Mouse (Mus musculus) mouse embryonic stem cell (cell line): ENCODE results near the gene Ifit1bl1.
"Not testable (repeated sequence)": the region's sequence is repeated elsewhere in the genome, so short reads cannot be mapped to it uniquely, and the experiment has no call there.

Experiments
- in situ Hi-C, 2 experiments: fragments of 300-500 bp; cut with MboI; formaldehyde crosslinking; loops; 1 replicate in 1 of 2; 3 replicates in 1 of 2; pipeline ENCODE4 v1.14.3; 2019 to 2020; ENCODE audit warnings: low sequenced_read_pairs in 2 of 2, low pct_unique_long_range_greater_than_20kb in 1 of 2, mixed read lengths in 1 of 2; ENCODE audit not compliant: unreplicated experiment in 1 of 2

Gene Ifit1bl1

DNA sequence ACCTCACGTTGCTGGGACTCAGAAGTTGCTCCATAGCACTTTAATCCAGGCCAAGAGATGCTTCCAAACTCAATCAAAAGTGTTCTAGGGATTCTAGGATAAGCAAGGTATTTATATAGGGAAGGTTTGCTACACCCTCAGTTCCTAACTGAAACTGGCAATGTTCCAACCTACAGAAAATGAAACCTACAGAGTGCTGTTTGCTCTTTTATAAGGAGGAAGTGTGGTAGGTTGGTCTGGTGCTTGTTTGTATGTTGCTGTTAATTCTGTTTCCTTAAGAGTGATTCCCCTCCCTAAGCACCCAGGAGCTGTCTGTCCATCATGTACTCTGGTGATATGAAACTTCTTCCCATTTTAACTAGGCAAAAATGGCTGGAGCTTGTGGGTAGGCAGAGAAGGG, at the start of gene Ifit1bl1:
TSS of gene Ifit1bl1 (minus strand) at position 69 of the 400 bp plus-strand sequence.
- in situ Hi-C loops = not testable (repeated sequence)

- in situ Hi-C loops = loop anchor here (25.0 kb wide), 4 partner anchors 139 to 336 kb away; partner anchors contain the start of gene Kif20b (in 1 of the 2)
These were observed 49.2 kb upstream of the Ifit1bl1 start for GRCm38 (mm10) chr19:34650997-34651396.

GRCm38 (mm10) chr19:34650276-34650675, 48.5 kb upstream of the Ifit1bl1 start:
- in situ Hi-C loops = loop anchor here (25.0 kb wide), 4 partner anchors 138 to 337 kb away; partner anchors contain the start of gene Kif20b (in 1 of the 2)

GRCm38 (mm10) chr19:34647630-34648029, 45.9 kb upstream of the Ifit1bl1 start:
- in situ Hi-C loops = not testable (repeated sequence)

GRCm38 (mm10) chr19:34642616-34643015, 40.9 kb upstream of the Ifit1bl1 start:
- in situ Hi-C loops = no loop called here

- in situ Hi-C loops = no loop called here
These were observed 38.9 kb upstream of the Ifit1bl1 start, which contains the start of the genes Ifit1bl2 and Ifit1 for GRCm38 (mm10) chr19:34640623-34641022. Gene Ifit1bl2 (minus strand): TSS chr19:34640743. Gene Ifit1 (plus strand): TSS chr19:34640871.

- in situ Hi-C loops = no loop called here
These were observed 35.3 kb upstream of the Ifit1bl1 start for GRCm38 (mm10) chr19:34636933-34637557.

DNA sequence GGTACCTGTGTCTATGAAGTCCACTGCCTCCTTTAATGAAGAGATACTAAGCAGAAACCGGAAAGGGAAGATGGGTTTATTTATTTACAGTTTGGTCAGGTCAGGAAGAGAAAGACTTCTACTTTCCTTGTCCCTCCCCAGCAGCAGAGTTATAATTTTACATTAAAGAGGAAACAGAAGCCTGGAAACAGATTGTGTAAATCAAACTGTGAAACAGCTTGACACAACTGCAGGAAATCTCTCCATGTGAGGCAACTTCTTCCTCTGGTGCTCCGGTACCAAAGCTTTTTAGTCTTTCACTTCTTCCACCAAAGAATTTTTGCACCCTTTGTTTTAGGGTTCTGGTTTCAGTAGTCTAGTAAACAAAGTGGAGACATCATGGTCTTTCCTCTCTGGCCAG, 31.7 kb upstream of the Ifit1bl1 start:
- in situ Hi-C loops = no loop called here

GRCm38 (mm10) chr19:34631487-34631886, 29.7 kb upstream of the Ifit1bl1 start:
- in situ Hi-C loops = no loop called here

DNA sequence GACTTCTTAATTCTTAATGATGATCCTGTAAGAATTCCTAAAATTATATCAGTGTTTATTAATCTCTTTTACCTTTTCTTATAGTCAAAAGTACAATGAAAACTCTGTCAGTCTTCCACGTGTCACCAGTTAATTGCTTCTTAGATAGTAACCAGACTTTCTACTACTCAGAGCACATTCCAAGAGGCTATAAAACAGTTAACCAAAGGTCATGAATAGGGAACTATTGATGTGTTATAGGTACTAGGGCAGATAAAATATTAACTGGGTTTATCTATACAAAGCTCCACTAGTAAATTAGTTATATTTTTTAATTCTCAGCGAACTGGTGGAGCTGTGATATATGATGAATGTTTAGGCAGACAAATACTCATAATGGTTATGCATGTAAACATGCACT, 25.7 kb upstream of the Ifit1bl1 start:
- in situ Hi-C loops = no loop called here

- in situ Hi-C loops = no loop called here
These were observed 22.9 kb upstream of the Ifit1bl1 start for GRCm38 (mm10) chr19:34624663-34625062.

DNA sequence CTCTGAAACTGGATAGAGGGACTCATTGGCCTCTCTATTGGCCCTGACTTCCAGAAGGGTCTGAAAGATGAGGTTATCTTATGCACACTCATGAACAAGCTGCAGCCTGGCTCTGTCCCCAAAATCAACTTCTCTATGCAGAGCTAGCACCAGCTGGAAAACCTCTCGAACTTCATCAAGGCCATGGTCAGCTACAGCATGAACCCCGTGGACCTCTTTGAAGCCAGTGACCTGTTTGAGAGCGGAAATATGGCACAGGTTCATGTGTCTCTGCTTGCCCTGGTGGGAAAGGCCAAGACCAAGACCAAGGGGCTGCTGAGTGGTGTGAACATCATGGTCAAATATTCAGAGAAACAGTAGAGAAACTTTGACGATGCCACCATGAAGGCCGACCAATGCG, 22.0 kb upstream of the Ifit1bl1 start:
- in situ Hi-C loops = no loop called here

- in situ Hi-C loops = no loop called here
These were observed 19.1 kb upstream of the Ifit1bl1 start for GRCm38 (mm10) chr19:34620871-34621270.

DNA sequence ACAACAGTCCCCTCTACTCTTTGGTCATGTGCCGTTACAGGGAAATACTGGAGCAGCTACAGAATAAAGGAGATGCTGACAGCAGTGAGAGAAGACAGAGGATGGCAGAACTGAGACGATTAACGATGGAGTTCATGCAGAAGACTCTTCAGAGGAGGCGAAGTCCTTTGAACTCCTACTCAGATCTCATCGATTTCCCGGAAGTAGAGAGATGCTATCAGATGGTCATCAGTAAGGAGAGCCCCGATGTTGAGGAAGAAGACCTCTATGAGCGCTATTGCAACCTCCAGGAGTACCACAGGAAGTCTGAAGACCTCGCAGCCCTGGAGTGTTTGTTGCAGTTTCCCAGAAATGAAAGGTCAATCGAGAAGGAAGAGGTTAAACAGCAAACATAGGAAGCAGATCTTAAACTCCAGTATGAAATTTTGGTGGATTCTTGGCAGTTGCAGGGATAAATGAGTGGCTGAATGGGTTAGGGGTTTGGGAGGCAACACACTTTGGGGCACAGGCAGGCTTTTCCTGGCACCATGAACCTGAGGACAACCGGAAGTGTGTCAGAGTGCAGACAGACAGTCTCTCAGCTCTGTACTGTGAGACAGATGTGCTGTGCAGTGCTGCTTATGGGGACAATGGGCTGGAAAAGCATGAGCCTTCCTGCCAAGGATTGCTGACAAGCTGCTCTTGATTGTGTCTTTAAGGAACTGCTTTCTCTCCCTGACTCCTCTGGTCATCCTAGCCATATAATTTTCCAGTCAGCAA, 10.7 kb upstream of the Ifit1bl1 start:
- in situ Hi-C loops = not testable (repeated sequence)

DNA sequence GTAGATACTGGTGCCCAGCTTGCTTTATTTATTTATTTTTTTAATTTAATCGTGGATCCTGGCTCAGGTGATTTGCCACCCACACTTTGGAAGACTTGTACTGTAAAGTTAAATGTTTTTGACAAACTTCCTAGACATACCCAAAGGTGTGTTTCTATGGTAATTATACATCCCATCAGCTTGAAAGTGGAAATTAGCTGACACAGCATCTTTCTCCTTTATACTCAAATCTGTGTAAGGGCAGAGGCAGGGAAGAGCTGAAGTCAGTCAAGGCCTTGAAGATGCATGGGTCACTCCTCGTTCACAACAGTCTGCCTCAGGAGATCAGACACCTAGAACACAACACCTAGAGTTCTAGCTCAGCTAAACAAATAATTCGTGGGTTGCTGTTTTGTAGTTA, 8.4 kb upstream of the Ifit1bl1 start:
- in situ Hi-C loops = not testable (repeated sequence)

GRCm38 (mm10) chr19:34607237-34608051, 5.7 kb upstream of the Ifit1bl1 start, which contains the start of gene Ifit3b:
Gene Ifit3b (plus strand): TSS chr19:34607970.
- in situ Hi-C loops = not testable (repeated sequence)

- in situ Hi-C loops = no loop called here
These were observed 3.7 kb upstream of the Ifit1bl1 start for GRCm38 (mm10) chr19:34605472-34605871.

GRCm38 (mm10) chr19:34599250-34599649, 2.5 kb downstream of the Ifit1bl1 start:
- in situ Hi-C loops = not testable (repeated sequence)

- in situ Hi-C loops = no loop called here
These were observed 3.4 kb downstream of the Ifit1bl1 start for GRCm38 (mm10) chr19:34598341-34598740.
